Mouse (Mus musculus) testis, adult 2 months (tissue): ENCODE data around the gene Kras. TPM values are rescaled to one million over a fixed set of nuclear protein-coding genes. Genes with fewer than 3 reads are reported as not detected.
A peak's percentile ranks its signal among the peaks of the same experiment; 100 is the strongest.

ENCODE experiments used
- H3K27ac ChIP-seq: fragments of 200-500 bp; 2 replicates; pipeline ENCODE4 v1.5.1; 2012; ENCODE audit warnings: low read depth, low read length; ENCODE audit not compliant: control insufficient read depth, insufficient read depth
- H3K27me3 ChIP-seq: fragments of 200-500 bp; 2 replicates; pipeline ENCODE4 v1.6.1; 2012; ENCODE audit warnings: mild to moderate bottlenecking, low read length, moderate library complexity; ENCODE audit not compliant: control insufficient read depth, insufficient read depth
- H3K36me3 ChIP-seq: fragments of 200-500 bp; 2 replicates; pipeline ENCODE4 v1.6.1; 2012; ENCODE audit warnings: mild to moderate bottlenecking, low read length; ENCODE audit not compliant: control insufficient read depth, insufficient read depth
- H3K4me1 ChIP-seq: fragments of 200-500 bp; 2 replicates; pipeline ENCODE4 v1.6.1; 2012; ENCODE audit warnings: low read length; ENCODE audit not compliant: control insufficient read depth, insufficient read depth
- H3K4me3 ChIP-seq: fragments of 200-500 bp; 2 replicates; pipeline ENCODE4 v1.5.1; 2012; ENCODE audit warnings: low read depth, mild to moderate bottlenecking, low read length, moderate library complexity, mixed read lengths; ENCODE audit not compliant: control insufficient read depth
- CTCF ChIP-seq: fragments of 200-500 bp; IDR thresholded peaks from 2 replicates; pipeline ENCODE4 v1.5.1; 2012; ENCODE audit warnings: low read depth, mild to moderate bottlenecking, inconsistent platforms, low read length, moderate library complexity; ENCODE audit not compliant: control insufficient read depth, insufficient read depth, insufficient replicate concordance
- POLR2A ChIP-seq: fragments of 200-500 bp; IDR thresholded peaks from 2 replicates; pipeline ENCODE4 v1.6.1; 2012; ENCODE audit warnings: low read depth, mild to moderate bottlenecking, inconsistent platforms, low read length, moderate library complexity; ENCODE audit not compliant: control insufficient read depth
- polyA plus RNA-seq: library from polyadenylated mRNA; depleted of rRNA; stranded (reverse); fragments of >200 nt; gene quantifications from 2 replicates; pipeline ENCODE4 v1.2.3, GENCODE M21; 2012; rRNA removed

The Kras gene
- polyA plus RNA-seq = 8.0 and 8.9 TPM in 2 replicates

DNA sequence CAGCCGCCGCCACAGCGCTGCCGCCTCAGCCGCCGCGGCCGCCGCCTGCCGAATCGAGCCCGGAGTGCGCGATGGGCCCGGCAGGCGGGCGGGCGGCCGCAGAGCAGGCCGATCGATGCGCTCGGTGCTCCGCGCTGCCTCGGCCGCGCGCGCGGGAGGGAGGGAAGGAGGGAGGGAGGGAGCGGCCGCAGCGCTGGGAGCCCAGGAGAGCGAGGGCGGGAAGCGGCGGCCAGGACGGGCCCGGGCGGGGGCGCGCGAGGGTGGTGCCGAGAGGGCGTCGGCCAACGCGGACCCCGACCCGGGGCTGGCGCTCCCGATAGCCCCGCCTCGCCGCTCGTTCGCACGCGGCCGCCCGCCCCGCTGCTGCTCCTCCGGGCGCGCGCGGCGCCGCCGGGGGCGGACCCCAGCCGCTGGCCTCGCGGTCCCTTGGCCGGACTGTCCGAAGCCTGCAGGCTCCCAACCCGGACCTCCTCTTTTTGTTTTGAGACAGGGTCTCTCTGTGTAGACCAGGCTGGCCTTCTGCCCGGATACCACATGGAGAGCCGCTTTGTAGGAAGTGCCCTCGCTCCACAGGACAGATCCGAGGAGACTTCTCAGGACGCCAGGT is at the start of gene Kras:
Gene Kras (minus strand): TSS at position 55 of the 607 bp plus-strand sequence.
- TF ChIP-seq CTCF (no peak), POLR2A (peak; percentile 45)

DNA sequence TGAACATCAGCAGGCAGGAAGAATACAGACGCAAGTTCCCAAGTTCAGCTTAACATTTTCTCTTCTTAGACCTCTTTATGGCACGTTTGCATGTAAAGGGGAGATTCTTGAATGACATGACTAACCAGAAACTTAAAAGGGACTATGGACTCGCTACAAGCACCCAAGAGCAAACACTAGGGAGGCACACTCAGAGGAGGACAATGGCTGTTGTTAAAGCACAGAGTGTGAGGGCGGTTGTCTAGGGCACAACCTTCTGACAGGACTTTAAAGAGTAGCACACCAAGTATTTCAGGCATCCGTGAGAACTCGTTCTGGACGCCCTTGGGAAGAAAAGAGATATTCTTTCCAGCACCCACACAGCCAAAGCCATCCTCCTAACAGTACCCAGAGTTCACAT is 47.6 kb upstream of the Kras start:
- TF ChIP-seq POLR2A (no peak), CTCF (no peak)
- H3K4me3 ChIP-seq = no peak overlapping the region
- H3K4me1 ChIP-seq = no peaks in the 10 kb centered on the region
- no peaks in the 10 kb centered on the region for H3K36me3 ChIP-seq
- H3K27ac ChIP-seq = no peak overlapping the region
- H3K27me3 ChIP-seq = no peaks in the 10 kb centered on the region

More for the DNA sequence above, at the start of gene Kras:
- peak within 1 kb of the TSS; percentile 90 for H3K4me3 ChIP-seq
- H3K4me1 ChIP-seq = peaks cover 10% of the 10 kb centered on the region
- no peaks in the 10 kb centered on the region for H3K36me3 ChIP-seq
- peak within 1 kb of the TSS; percentile 82 for H3K27ac ChIP-seq
- no peaks in the 10 kb centered on the region for H3K27me3 ChIP-seq

DNA sequence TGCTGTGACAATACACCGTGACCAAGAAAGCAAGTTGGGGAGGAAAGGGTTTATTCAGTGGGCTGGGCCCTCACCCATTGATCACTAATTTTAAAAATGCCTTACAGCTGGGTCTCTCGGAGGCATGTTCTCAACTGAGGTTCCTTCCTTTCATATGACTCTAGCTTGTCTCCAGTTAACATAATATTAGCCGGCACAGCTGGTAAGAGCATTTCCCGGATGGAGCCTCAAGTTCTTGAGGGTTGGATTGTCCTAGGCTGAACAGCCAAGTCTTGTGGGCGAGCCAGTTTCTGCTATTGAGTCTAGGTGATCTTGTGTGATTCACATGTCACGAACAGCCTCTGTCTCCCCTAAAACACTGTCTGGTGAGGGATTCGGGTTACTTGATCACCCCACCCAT is 46.9 kb upstream of the Kras start:
- no peaks in the 10 kb centered on the region for H3K36me3 ChIP-seq
- H3K4me3 ChIP-seq = no peak overlapping the region
- no peak for TF ChIP-seq POLR2A
- no peak for TF ChIP-seq CTCF
- H3K4me1 ChIP-seq = no peaks in the 10 kb centered on the region
- H3K27me3 ChIP-seq = no peaks in the 10 kb centered on the region
- no peak overlapping the region for H3K27ac ChIP-seq

DNA sequence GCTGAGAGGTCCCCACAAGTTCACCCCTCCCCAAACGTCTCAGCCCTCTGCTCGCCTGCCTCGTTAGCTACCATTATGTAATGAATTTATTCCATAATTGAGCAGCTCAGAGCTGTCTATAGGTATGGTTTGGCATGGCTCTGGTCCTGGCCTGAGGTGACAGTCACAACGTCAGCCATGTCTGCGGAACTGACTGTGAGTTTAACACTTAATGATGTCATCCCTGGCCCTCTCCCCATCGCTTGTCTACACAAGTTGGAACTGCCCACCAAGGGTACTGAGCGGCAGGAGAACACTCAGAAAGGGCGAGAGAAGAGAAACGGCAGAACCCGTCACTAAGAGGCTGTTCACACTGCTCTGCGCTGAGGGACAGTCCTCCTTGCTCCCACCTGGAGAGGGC is 45.1 kb upstream of the Kras start:
- H3K4me1 ChIP-seq = no peaks in the 10 kb centered on the region

DNA sequence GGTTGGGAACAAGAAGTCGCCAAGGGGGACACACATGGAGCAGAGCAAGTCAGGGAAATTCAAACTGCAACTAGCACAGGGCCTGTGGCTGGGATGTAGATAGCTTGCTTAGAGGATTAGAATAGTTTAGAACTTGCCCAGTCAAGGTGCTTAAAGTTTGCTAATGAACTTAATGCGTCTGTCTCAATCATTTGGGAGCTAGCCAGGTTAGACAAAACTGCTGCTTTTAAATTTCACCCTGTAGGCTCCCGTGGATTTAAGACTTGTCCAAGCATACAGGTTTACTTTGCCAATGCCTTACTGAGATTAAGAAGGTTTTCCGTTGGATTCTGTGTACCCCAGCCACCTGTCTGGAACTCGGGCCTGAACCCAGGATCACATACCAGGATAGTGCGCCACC is 43.1 kb upstream of the Kras start:
- H3K36me3 ChIP-seq = no peaks in the 10 kb centered on the region
- TF ChIP-seq POLR2A (no peak), CTCF (no peak)

More for the DNA sequence above, 45.1 kb upstream of the Kras start:
- TF ChIP-seq POLR2A = no peak
- no peak for TF ChIP-seq CTCF
- no peaks in the 10 kb centered on the region for H3K27me3 ChIP-seq
- H3K36me3 ChIP-seq = no peaks in the 10 kb centered on the region
- no peak overlapping the region for H3K27ac ChIP-seq
- no peak overlapping the region for H3K4me3 ChIP-seq

DNA sequence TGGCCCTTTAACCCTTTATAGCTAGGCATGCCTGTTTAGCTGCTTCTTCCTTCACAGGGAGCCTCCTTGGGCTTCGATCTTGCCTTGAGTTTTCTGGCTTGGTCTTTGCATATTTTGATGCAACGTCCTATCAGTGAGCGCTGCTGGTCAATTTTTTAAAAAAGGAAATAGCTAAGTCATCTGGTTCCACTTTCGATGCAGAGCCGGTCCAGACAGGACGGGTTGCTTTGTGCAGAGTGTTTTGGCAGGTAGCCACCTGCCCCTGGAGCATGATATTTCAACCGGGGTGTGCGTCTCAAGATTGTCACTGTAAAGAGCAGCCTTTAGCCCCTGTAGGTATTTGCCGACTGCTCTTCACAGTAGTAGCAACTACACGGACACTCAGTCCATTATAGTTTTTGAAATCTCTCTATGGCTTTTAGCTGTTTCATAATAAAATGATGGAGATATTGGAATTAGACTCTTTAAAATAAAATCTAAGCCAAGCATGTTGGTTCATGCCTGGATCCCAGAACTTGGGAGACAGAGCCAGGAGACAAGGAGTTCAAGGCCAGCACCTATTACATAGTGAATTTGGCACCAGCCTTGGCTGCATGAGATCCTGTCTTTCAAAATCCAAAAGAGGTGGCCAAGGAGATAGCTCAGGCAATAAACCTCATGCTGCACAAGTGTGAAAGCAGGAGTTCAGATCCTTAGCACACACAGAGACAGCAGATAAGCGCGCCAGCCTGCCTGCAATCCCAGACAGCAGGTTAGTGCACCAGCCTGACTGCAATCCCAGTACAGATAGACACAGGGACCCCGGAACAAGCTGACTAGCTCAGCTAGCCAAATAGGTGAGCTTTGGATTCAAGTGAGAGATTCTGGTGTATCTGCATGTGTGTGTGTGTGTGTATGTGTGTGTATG is 41.6 kb upstream of the Kras start:
- no peaks in the 10 kb centered on the region for H3K4me1 ChIP-seq
- no peak for TF ChIP-seq POLR2A
- no peak overlapping the region for H3K27ac ChIP-seq
- no peaks in the 10 kb centered on the region for H3K27me3 ChIP-seq
- H3K36me3 ChIP-seq = no peaks in the 10 kb centered on the region
- no peak overlapping the region for H3K4me3 ChIP-seq

More for the DNA sequence above, 43.1 kb upstream of the Kras start:
- Histone ChIP-seq H3K4me3 (no peak overlapping the region), H3K27me3 (no peaks in the 10 kb centered on the region), H3K27ac (no peak overlapping the region), H3K4me1 (no peaks in the 10 kb centered on the region)

DNA sequence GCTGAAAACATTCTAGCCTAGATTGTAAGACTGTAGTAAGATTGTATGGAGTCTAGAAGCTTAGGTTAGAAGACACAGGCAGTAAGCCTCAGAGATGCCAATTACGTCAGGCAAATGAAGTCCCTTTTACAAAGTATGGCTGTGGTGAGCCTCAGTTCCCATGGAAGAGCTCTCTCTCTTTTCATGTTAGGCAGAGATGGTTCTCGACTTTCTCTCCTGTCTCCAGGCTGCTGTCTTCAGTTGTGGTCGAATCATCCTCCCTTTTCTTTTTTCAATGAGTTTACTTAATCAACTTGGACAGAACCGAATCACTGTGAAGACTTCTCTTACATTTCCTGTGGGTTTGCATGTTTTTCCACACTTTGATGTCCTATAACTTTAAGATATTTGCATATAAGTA is 35.6 kb upstream of the Kras start:
- Histone ChIP-seq H3K27ac (no peak overlapping the region), H3K4me3 (no peak overlapping the region), H3K4me1 (no peaks in the 10 kb centered on the region), H3K27me3 (no peaks in the 10 kb centered on the region), H3K36me3 (no peaks in the 10 kb centered on the region)
- TF ChIP-seq CTCF (no peak), POLR2A (no peak)
